Mouse (Mus musculus): Measurements from ENCODE around the gene Usp13. TPM values are rescaled to one million over a fixed set of nuclear protein-coding genes. Genes with fewer than 3 reads are reported as not detected.

Usp13 gene
- polyA plus RNA-seq, 1 experiment from 2014 or later, result 1.1 TPM

DNA sequence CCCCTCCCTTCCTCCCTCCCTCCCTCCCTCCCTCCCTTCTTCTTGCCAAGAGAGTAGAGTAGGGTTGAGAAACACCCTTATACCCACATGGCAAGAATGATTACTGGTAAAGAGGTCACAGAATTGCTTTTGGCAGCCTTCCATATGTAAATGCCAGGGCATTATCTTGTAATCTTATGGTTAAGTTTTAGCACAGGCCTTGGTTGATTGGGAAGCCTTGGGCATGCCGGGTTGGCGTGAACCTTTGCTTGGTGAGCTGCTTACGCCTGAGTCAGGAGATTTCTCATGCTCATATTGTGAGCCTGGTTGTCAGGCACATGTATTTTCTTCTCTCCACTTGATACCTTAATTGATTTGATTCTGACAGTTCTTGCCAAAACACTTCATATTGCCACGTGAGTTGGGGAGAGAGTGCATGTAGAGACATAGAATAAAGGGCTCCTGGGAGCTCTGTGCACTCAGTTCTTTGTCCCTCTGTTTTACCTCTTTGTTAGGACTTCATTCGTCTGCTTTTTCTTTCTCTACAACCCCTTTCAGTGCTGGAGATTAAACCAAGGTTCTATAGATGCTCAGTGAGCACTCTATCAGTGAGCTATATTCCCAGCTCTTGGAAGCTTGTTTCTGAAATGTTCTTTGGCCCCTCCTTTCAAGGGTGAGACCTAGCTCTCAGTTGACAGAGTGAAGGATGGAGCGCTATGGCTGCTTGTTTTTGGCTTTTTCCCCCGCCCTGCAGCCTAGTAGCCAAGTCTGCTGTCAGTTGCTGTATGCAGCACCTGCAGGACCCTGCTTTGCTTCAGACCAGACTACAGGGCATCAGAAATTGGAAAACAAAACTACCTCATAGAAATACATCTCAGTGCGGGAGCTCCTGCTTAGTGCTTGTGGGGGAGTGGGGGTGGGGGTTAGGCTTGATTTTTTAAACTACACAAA lies 88.8 kb downstream of the Usp13 start:
- DNase-seq (ENCODE audit: low spot score) (no peak), ATAC-seq (ENCODE audit: low FRiP score, low TSS enrichment) (no peak)
- no peak overlapping the region for H3K27ac ChIP-seq (replicated peaks)
- no peaks in the 10 kb centered on the region for H3K4me1 ChIP-seq (replicated peaks; ENCODE audit: control insufficient read depth, insufficient read depth)
- 73% methylated on average over 8 of the region's 8 CpGs for WGBS
- no peaks in the 10 kb centered on the region for H3K27me3 ChIP-seq (ENCODE audit: control insufficient read depth, insufficient read depth, low read length)
- no peak overlapping the region for H3K4me3 ChIP-seq (ENCODE audit: low read depth, low read length)
- H3K9ac ChIP-seq (ENCODE audit: low read length), result no peak overlapping the region
- no peaks in the 10 kb centered on the region for H3K9me3 ChIP-seq (ENCODE audit: control insufficient read depth, low read length)
- no peak for TF ChIP-seq EP300 (optimal IDR thresholded peaks at IDR 0.05)
- TF ChIP-seq CTCF (IDR thresholded peaks at IDR 0.05; ENCODE audit: low read depth), result no peak
- no peaks in the 10 kb centered on the region for H3K36me3 ChIP-seq (ENCODE audit: control insufficient read depth, insufficient read depth, low read length)
- H3K4me2 ChIP-seq (replicated peaks; ENCODE audit: low read depth), result no peak overlapping the region

GRCm38 (mm10) chr3:32908400-32908799 lies 91.1 kb downstream of the Usp13 start:
- DNase-seq (ENCODE audit: low spot score) (no peak), ATAC-seq (ENCODE audit: low FRiP score, low TSS enrichment) (no peak)
- Histone ChIP-seq H3K4me1 (replicated peaks; ENCODE audit: control insufficient read depth, insufficient read depth) (no peaks in the 10 kb centered on the region), H3K27me3 (ENCODE audit: control insufficient read depth, insufficient read depth, low read length) (no peaks in the 10 kb centered on the region), H3K4me2 (replicated peaks; ENCODE audit: low read depth) (no peak overlapping the region), H3K4me3 (ENCODE audit: low read depth, low read length) (no peak overlapping the region), H3K9me3 (ENCODE audit: control insufficient read depth, low read length) (no peaks in the 10 kb centered on the region), H3K36me3 (ENCODE audit: control insufficient read depth, insufficient read depth, low read length) (no peaks in the 10 kb centered on the region), H3K9ac (ENCODE audit: low read length) (no peak overlapping the region), H3K27ac (replicated peaks) (no peak overlapping the region)
- no peak for TF ChIP-seq CTCF (IDR thresholded peaks at IDR 0.05; ENCODE audit: low read depth)
- no peak for TF ChIP-seq EP300 (optimal IDR thresholded peaks at IDR 0.05)
- 76% methylated on average over 3 of the region's 3 CpGs for WGBS

GRCm38 (mm10) chr3:32910071-32910551 lies 92.8 kb downstream of the Usp13 start:
- H3K9me3 ChIP-seq (ENCODE audit: control insufficient read depth, low read length), result no peaks in the 10 kb centered on the region
- H3K4me2 ChIP-seq (replicated peaks; ENCODE audit: low read depth), result no peak overlapping the region
- no peaks in the 10 kb centered on the region for H3K4me1 ChIP-seq (replicated peaks; ENCODE audit: control insufficient read depth, insufficient read depth)
- no peak overlapping the region for H3K4me3 ChIP-seq (ENCODE audit: low read depth, low read length)
- TF ChIP-seq CTCF (IDR thresholded peaks at IDR 0.05; ENCODE audit: low read depth) (peak; percentile 64), EP300 (optimal IDR thresholded peaks at IDR 0.05) (no peak)
- H3K36me3 ChIP-seq (ENCODE audit: control insufficient read depth, insufficient read depth, low read length), result no peaks in the 10 kb centered on the region
- ATAC-seq (ENCODE audit: low FRiP score, low TSS enrichment) (no peak), DNase-seq (ENCODE audit: low spot score) (no peak)
- H3K27me3 ChIP-seq (ENCODE audit: control insufficient read depth, insufficient read depth, low read length), result no peaks in the 10 kb centered on the region
- H3K27ac ChIP-seq (replicated peaks), result no peak overlapping the region
- no peak overlapping the region for H3K9ac ChIP-seq (ENCODE audit: low read length)
- WGBS, result 55% methylated on average over 7 of the region's 7 CpGs

DNA sequence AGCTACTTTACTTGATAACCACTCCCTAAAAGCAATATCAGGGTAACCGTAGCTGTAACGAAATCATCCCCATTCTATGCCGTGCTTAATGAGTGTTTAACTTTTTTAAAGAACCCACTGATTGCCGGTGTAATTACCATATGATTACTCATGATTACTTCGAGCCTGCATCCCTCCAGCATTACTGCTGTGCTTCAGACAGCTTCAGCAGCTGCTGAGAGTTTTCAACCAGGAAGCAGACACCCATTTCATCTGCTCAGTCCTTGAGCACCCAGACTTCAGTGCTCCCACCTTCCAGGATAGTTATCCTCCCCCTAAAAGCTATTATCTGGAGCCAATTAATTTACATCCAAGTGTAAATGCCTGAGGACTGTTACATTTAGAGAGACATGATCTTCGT lies 106.8 kb downstream of the Usp13 start:
- TF ChIP-seq CTCF (IDR thresholded peaks at IDR 0.05; ENCODE audit: low read depth) (no peak), EP300 (optimal IDR thresholded peaks at IDR 0.05) (no peak)

GRCm38 (mm10) chr3:32939802-32940501 lies 122.6 kb downstream of the Usp13 start:
- TF ChIP-seq EP300 (optimal IDR thresholded peaks at IDR 0.05), result no peak
- TF ChIP-seq CTCF (IDR thresholded peaks at IDR 0.05; ENCODE audit: low read depth), result no peak
- Histone ChIP-seq H3K4me3 (ENCODE audit: low read depth, low read length) (no peak overlapping the region), H3K9ac (ENCODE audit: low read length) (no peak overlapping the region), H3K4me1 (replicated peaks; ENCODE audit: control insufficient read depth, insufficient read depth) (no peaks in the 10 kb centered on the region), H3K4me2 (replicated peaks; ENCODE audit: low read depth) (no peak overlapping the region), H3K27ac (replicated peaks) (no peak overlapping the region), H3K27me3 (ENCODE audit: control insufficient read depth, insufficient read depth, low read length) (no peaks in the 10 kb centered on the region), H3K9me3 (ENCODE audit: control insufficient read depth, low read length) (no peaks in the 10 kb centered on the region), H3K36me3 (ENCODE audit: control insufficient read depth, insufficient read depth, low read length) (no peaks in the 10 kb centered on the region)
- no peak for DNase-seq (ENCODE audit: low spot score)
- 50% methylated on average over 8 of the region's 8 CpGs for WGBS
- ATAC-seq (ENCODE audit: low FRiP score, low TSS enrichment), result 0 out of 2 replicates have a peak, but pooled peaks have one; percentile 47

More for the DNA sequence above, 106.8 kb downstream of the Usp13 start:
- no peak for ATAC-seq (ENCODE audit: low FRiP score, low TSS enrichment)
- H3K4me1 ChIP-seq (replicated peaks; ENCODE audit: control insufficient read depth, insufficient read depth), result no peaks in the 10 kb centered on the region
- H3K36me3 ChIP-seq (ENCODE audit: control insufficient read depth, insufficient read depth, low read length), result no peaks in the 10 kb centered on the region
- no peaks in the 10 kb centered on the region for H3K27me3 ChIP-seq (ENCODE audit: control insufficient read depth, insufficient read depth, low read length)
- no peak for DNase-seq (ENCODE audit: low spot score)
- WGBS, result 89% methylated on average over 6 of the region's 6 CpGs
- no peak overlapping the region for H3K9ac ChIP-seq (ENCODE audit: low read length)
- H3K4me2 ChIP-seq (replicated peaks; ENCODE audit: low read depth), result no peak overlapping the region
- no peaks in the 10 kb centered on the region for H3K9me3 ChIP-seq (ENCODE audit: control insufficient read depth, low read length)
- H3K4me3 ChIP-seq (ENCODE audit: low read depth, low read length), result no peak overlapping the region
- no peak overlapping the region for H3K27ac ChIP-seq (replicated peaks)

All from stomach, postnatal 0 days (tissue).